Mouse (Mus musculus) hematopoietic multipotent progenitor cell, adult 10-12 weeks (in vitro differentiated cells): ENCODE measurements around the gene Scnm1. TPM values are rescaled to one million over a fixed set of nuclear protein-coding genes. Genes with fewer than 3 reads are reported as not detected.

Source experiments
- polyA plus RNA-seq: library from polyadenylated mRNA; stranded (reverse); fragments of >175 nt; gene quantifications from 2 replicates; pipeline ENCODE4 v1.2.3, GENCODE M21; 2012; ENCODE audit warnings: low replicate concordance

The Scnm1 gene
- polyA plus RNA-seq = 6.6 and 11.8 TPM in 2 replicates

DNA sequence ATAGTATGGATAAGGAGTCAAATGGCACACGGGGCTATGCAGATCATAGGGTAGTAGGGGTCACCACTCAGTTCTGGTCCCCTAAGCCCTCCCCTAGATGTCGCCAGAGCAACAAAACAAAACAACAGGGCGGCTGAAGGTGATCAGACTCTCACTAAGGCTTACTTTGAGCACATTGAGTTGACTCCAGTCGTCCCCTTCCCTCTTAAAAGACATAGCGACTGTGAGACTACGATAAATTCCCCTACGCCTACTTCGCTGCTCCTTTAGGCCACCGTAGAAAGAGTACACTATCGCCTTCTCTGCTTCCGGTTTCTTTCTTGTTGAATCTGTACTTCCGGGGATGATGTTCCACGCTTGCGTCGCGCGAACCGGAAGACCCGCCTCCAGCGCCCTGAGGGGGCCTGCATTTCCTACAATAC, at the start of gene Scnm1, which contains the start of gene Lysmd1:
Scnm1 (minus strand) TSS at position 332 of the 422 bp plus-strand sequence.
Lysmd1 (plus strand) TSS at position 409 of the 422 bp plus-strand sequence.

DNA sequence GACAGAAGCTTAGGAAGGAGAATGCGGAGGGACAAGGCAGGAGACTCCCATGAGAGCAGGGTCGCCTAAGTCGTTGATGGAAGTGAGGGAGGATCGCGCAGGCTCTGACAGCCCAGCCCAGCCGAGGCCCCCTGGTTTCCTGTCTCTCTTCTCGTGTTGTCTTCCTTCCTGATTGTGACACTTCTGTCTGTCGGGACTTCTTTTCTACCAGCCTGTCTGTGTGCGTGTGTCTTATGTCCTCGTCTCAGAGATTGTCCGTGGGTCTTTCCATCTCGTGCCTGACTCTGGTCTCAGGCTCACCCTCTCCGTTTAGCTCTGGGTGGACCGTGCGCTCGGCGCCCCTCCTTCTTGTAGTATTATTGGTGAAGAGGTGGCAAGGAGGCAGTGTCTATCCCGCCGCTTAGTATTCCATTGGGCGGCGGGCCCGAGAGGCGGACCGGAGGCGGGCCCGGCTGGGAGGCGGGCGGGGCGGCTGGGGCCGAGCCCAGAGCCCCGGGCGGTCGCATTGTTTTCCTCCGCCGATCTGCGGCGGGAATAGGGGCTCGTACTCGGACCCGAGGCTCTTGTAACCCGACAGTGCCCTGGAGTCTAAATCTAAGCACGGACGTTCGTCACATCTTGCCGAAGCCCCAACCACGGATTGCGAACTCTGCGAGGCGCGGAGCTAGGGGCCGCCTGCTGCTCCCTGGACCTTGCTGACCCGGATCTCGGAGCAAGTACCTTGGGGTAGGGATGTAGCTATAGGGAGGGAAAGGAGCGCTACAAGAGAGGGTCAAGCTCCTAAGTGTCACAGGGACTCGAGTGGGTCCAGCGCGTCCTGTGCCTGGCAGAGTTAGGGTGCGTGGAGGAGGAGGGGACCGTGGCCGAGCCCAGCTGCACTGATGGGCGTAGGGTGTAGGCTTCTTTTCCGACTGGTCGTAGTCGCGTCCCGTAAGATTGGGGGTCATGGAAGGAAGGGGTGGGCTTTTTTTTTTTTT, 26.5 kb upstream of the Scnm1 start, which contains the start of gene Sema6c:
Sema6c (plus strand) TSS at position 471 of the 977 bp plus-strand sequence.

DNA sequence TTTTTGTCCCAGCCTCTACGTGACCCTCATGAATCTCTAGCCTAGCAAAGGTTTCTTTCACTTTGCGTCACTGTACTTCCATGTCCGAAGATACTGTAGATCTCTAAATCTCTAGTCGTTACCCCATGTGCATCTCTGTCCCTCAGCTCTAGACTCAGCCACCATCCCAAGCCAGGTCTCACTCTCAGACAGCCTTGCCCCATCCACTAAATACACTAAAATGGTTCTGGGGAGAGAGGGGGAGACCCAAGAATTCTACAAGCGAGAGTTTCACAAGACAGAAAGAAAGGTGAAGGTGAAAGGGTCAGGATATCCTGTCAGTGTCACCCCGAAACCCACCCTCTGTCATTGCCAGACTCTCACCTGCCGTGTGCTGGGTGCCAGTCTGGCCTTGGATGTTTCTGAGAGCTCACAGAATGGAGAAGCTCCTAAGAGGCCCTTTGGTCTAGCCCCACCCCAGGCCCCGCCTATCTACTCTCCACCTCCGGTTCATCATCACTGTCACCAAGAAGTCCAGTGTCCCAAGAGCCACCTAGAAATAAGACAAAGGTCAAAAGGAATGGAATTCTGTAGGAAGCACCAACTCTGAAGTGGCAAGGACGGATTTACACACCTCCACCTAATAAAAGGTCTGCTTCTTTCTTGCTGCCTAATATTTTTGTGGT, 8.3 kb upstream of the Scnm1 start, which contains the start of gene Tnfaip8l2:
Tnfaip8l2 (minus strand) TSS at position 409 of the 665 bp plus-strand sequence.

DNA sequence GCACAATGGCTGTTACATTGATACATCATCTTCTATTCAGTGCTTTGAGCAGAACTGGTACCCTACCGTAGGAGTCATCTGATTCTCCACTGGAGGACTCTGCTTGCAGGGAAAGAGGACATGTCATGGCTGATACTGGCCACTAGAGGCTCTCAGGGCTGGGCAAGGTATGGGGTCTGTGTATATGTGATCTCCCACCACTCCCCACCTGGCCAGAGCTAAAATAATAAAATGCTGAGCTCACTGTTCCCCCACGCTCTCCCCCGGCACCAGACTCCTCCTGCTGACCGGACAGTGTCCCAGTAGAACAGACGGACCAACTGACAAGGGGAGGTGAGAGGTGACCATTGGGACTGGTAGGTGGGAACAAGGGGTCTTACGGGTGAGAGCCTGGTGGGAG, 9.6 kb downstream of the Scnm1 start, which contains the start of gene Tmod4:
Tmod4 (plus strand) TSS at position 231 of the 400 bp plus-strand sequence.

GRCm38 (mm10) chr3:95110911-95111726, 22.7 kb downstream of the Scnm1 start, which contains the start of gene Vps72:
Gene Vps72, plus strand, starts transcription at chr3:95111022.

GRCm38 (mm10) chr3:95106338-95107117, 27.3 kb downstream of the Scnm1 start, which contains the start of gene Pip5k1a:
Gene Pip5k1a, minus strand, starts transcription at chr3:95106930.

Other genes with a start within 250 kb of the Scnm1 start
- gene Psmb4, start 247.1 kb downstream of the Scnm1 start, polyA plus RNA-seq = 101 and 189 TPM in 2 replicates
- gene Selenbp1, start 201.0 kb downstream of the Scnm1 start, polyA plus RNA-seq = 0.91 and 6.6 TPM in 2 replicates
- 24.8 and 29.1 TPM in 2 replicates for gene Rfx5, start 179.9 kb downstream of the Scnm1 start, polyA plus RNA-seq
- gene Pi4kb, start 159.3 kb downstream of the Scnm1 start, polyA plus RNA-seq = 12.0 and 16.1 TPM in 2 replicates
- gene Zfp687, start 118.6 kb downstream of the Scnm1 start, polyA plus RNA-seq = 32.8 and 36.3 TPM in 2 replicates
- 47.7 and 87.6 TPM in 2 replicates for gene Psmd4, start 91.4 kb downstream of the Scnm1 start, polyA plus RNA-seq
- 14.2 and 15.7 TPM in 2 replicates for gene Pip5k1a, start 27.1 kb downstream of the Scnm1 start, polyA plus RNA-seq
- 140 and 262 TPM in 2 replicates for gene Vps72, start 23.0 kb downstream of the Scnm1 start, polyA plus RNA-seq
- gene Tmod4, start 9.5 kb downstream of the Scnm1 start, polyA plus RNA-seq = 0.58 and 0.82 TPM in 2 replicates
- gene Lysmd1, start 77 bp upstream of the Scnm1 start, polyA plus RNA-seq = 3.3 and 6.5 TPM in 2 replicates
- 29.6 and 79.9 TPM in 2 replicates for gene Tnfaip8l2, start 8.3 kb upstream of the Scnm1 start, polyA plus RNA-seq
- gene Sema6c, start 26.4 kb upstream of the Scnm1 start, polyA plus RNA-seq = 1.1 and 3.6 TPM in 2 replicates
- gene Gabpb2, start 83.9 kb upstream of the Scnm1 start, polyA plus RNA-seq = 3.9 and 10.3 TPM in 2 replicates
- gene Cdc42se1, start 94.7 kb upstream of the Scnm1 start, polyA plus RNA-seq = 386 and 443 TPM in 2 replicates
- 6.9 and 11.0 TPM in 2 replicates for gene Mllt11, start 98.2 kb upstream of the Scnm1 start, polyA plus RNA-seq
- gene Gm128, start 107.6 kb upstream of the Scnm1 start, polyA plus RNA-seq = 0.49 TPM in 1 of 2 replicates, not detected in the other
- not detected in 2 replicates for gene Bnipl, start 117.2 kb upstream of the Scnm1 start, polyA plus RNA-seq
- 71.0 and 165 TPM in 2 replicates for gene Mindy1, start 147.3 kb upstream of the Scnm1 start, polyA plus RNA-seq
- 1.8 and 3.6 TPM in 2 replicates for gene Prune1, start 148.1 kb upstream of the Scnm1 start, polyA plus RNA-seq
- 0.63 and 0.64 TPM in 2 replicates for gene Anxa9, start 173.2 kb upstream of the Scnm1 start, polyA plus RNA-seq
- 194 and 233 TPM in 2 replicates for gene Cers2, start 180.8 kb upstream of the Scnm1 start, polyA plus RNA-seq
- 10.9 and 12.9 TPM in 2 replicates for gene Setdb1, start 223.2 kb upstream of the Scnm1 start, polyA plus RNA-seq